Mouse (Mus musculus) common myeloid progenitor, adult 5-6 weeks (primary cell): ENCODE measurements around the gene Abhd14a. TPM values are rescaled to one million over a fixed set of nuclear protein-coding genes. Genes with fewer than 3 reads are reported as not detected.

Experiments
- total RNA-seq: library from RNA; stranded (forward); fragments of 200-1000, 187-1606 nt; gene quantifications from 2 replicates; pipeline ENCODE4 v1.2.3, GENCODE M21; 2017

Abhd14a gene
- total RNA-seq, 1 experiment from 2014 or later, result 28.9 TPM

Other genes starting within 250 kb of the Abhd14a start
- 9.4 and 14.7 TPM in 2 replicates for gene Ppm1m, start 247.9 kb downstream of the Abhd14a start, total RNA-seq
- 42.5 and 44.4 TPM in 2 replicates for gene Twf2, start 244.6 kb downstream of the Abhd14a start, total RNA-seq
- 0.41 and 0.53 TPM in 2 replicates for gene Tlr9, start 225.1 kb downstream of the Abhd14a start, total RNA-seq
- gene Alas1, start 199.0 kb downstream of the Abhd14a start, total RNA-seq, result 76.9 and 90.2 TPM in 2 replicates
- gene Poc1a, start 166.6 kb downstream of the Abhd14a start, total RNA-seq, result 22.9 and 26.5 TPM in 2 replicates
- 10.1 and 23.6 TPM in 2 replicates for gene Dusp7, start 79.0 kb downstream of the Abhd14a start, total RNA-seq
- gene Rpl29, start 18.2 kb downstream of the Abhd14a start, total RNA-seq, result 1,609 and 1,977 TPM in 2 replicates
- 23.8 and 30.1 TPM in 2 replicates for gene Acy1, start 9.4 kb downstream of the Abhd14a start, total RNA-seq
- 10.0 and 13.4 TPM in 2 replicates for gene Abhd14b, start 219 bp downstream of the Abhd14a start, total RNA-seq
- gene Pcbp4, start 5.6 kb upstream of the Abhd14a start, total RNA-seq, result 2.3 and 3.3 TPM in 2 replicates
- gene Gpr62, start 18.3 kb upstream of the Abhd14a start, total RNA-seq, result not detected in 2 replicates
- gene Rrp9, start 28.3 kb upstream of the Abhd14a start, total RNA-seq, result 43.9 and 64.9 TPM in 2 replicates
- 11.0 and 15.3 TPM in 2 replicates for gene Parp3, start 29.3 kb upstream of the Abhd14a start, total RNA-seq
- not detected in 2 replicates for gene Iqcf1, start 52.3 kb upstream of the Abhd14a start, total RNA-seq
- not detected in 2 replicates for gene Iqcf5, start 66.9 kb upstream of the Abhd14a start, total RNA-seq
- not detected in 2 replicates for gene Iqcf3, start 114.0 kb upstream of the Abhd14a start, total RNA-seq
- not detected in 2 replicates for gene Iqcf4, start 123.3 kb upstream of the Abhd14a start, total RNA-seq
- not detected in 2 replicates for gene Iqcf6, start 178.9 kb upstream of the Abhd14a start, total RNA-seq
- gene Grm2, start 208.4 kb upstream of the Abhd14a start, total RNA-seq, result not detected in 2 replicates
- 20.0 and 29.3 TPM in 2 replicates for gene Tex264, start 238.2 kb upstream of the Abhd14a start, total RNA-seq